9 mouse cellular contexts compared by ENCODE assay signal in genomic region chr11:102140508-102140907, GRCm38 (mm10). TPM values are rescaled to one million over a fixed set of nuclear protein-coding genes. Genes with fewer than 3 reads are reported as not detected.
A peak's percentile ranks its signal among the peaks of the same experiment; 100 is the strongest.
DNase-seq lines count a peak whose midpoint lies in the region; ATAC-seq and TF ChIP-seq lines count a peak whose summit lies in the region.
"Had no signal": no experiment of that assay in that cellular context is flagged by ENCODE, and none has a peak within 500 bp of the region (broad histone marks: within the 10 kb centered on the region; RNA-seq: fewer than 3 reads in every experiment).

No protein-coding gene starts in this region.

- no peak overlapping the region for H3K9ac ChIP-seq in MEL (ENCODE audit: control insufficient read depth, low read depth, low read length, poor library complexity, severe bottlenecking)
- no peak overlapping the region for H3K9ac ChIP-seq in limb, embryonic 11.5 days (ENCODE audit: low read length)
- H3K9ac ChIP-seq: heart, embryonic 15.5 days; neural tube, embryonic 13.5 days had no signal

- H3K4me1 ChIP-seq in MEL (ENCODE audit: control insufficient read depth in 1 of 2, insufficient read depth in 2 of 2, low read length in 2 of 2): peaks cover 2 to 6% of the 10 kb centered on the region in 2 experiments; a peak in 2 of 4 replicates
- H3K4me1 ChIP-seq in limb, embryonic 11.5 days (ENCODE audit: control insufficient read depth, insufficient read depth, low read length): peaks cover 2% of the 10 kb centered on the region; the same call in 1 of the 2 replicates

- H3K27me3 ChIP-seq in MEL (ENCODE audit: control insufficient read depth in 1 of 2, insufficient read depth in 2 of 2, low read length in 2 of 2): no peaks in the 10 kb centered on the region
- H3K27me3 ChIP-seq in limb, embryonic 11.5 days (ENCODE audit: control insufficient read depth, insufficient read depth, low read length): peaks cover 16% of the 10 kb centered on the region

- peak; percentile 45 to 97 (median 79) for TF ChIP-seq CTCF in MEL (IDR thresholded peaks at IDR 0.05 in 2 of 3, conservative IDR thresholded peaks at IDR 0.05 in 1 of 3; ENCODE audit: control insufficient read depth in 1 of 3, insufficient read depth in 1 of 3, low read depth in 2 of 3, low read length in 3 of 3, poor library complexity in 1 of 3, severe bottlenecking in 1 of 3)

- no peak overlapping the region for H3K4me3 ChIP-seq in MEL (ENCODE audit: control insufficient read depth in 1 of 2, insufficient read depth in 1 of 2, low read depth in 2 of 2, low read length in 2 of 2)
- no peak overlapping the region for H3K4me3 ChIP-seq in limb, embryonic 11.5 days (ENCODE audit: low read depth, low read length)
- H3K4me3 ChIP-seq: heart, embryonic 15.5 days; neural tube, embryonic 13.5 days had no signal

- ATAC-seq in limb, embryonic 11.5 days (ENCODE audit: insufficient number of reproducible peaks, low FRiP score, low TSS enrichment, low read depth): no peak

- H3K79me2 ChIP-seq in MEL (ENCODE audit: control insufficient read depth, insufficient read depth, low read length, poor library complexity): no peaks in the 10 kb centered on the region

- H3K9me3 ChIP-seq in MEL (replicated peaks; ENCODE audit: insufficient read depth, low read length): no peaks in the 10 kb centered on the region
- no peaks in the 10 kb centered on the region for H3K9me3 ChIP-seq in limb, embryonic 11.5 days (ENCODE audit: control insufficient read depth, low read length)
- H3K9me3 ChIP-seq: heart, embryonic 15.5 days; neural tube, embryonic 13.5 days had no signal

- WGBS in limb, embryonic 11.5 days: 7% methylated on average over 5 of the region's 5 CpGs

- TF ChIP-seq EP300 in MEL (IDR thresholded peaks at IDR 0.05; ENCODE audit: low read depth in 1 of 2, low read length in 2 of 2): no peak

- no peak overlapping the region for H3K27ac ChIP-seq in MEL (ENCODE audit: control insufficient read depth, low read depth, low read length)
- no peak overlapping the region for H3K27ac ChIP-seq in limb, embryonic 11.5 days (replicated peaks; ENCODE audit: low read depth, low read length)
- H3K27ac ChIP-seq: heart, embryonic 15.5 days; neural tube, embryonic 13.5 days had no signal

- no peak overlapping the region for H3K4me2 ChIP-seq in limb, embryonic 11.5 days (ENCODE audit: low read depth, severe bottlenecking)
- H3K4me2 ChIP-seq: heart, embryonic 15.5 days; neural tube, embryonic 13.5 days had no signal

- no peaks in the 10 kb centered on the region; a peak in 1 of 4 replicates for H3K36me3 ChIP-seq in MEL (ENCODE audit: control insufficient read depth in 1 of 2, insufficient read depth in 2 of 2, low read length in 2 of 2)
- H3K36me3 ChIP-seq in limb, embryonic 11.5 days (ENCODE audit: control insufficient read depth, insufficient read depth, low read length): no peaks in the 10 kb centered on the region
- H3K36me3 ChIP-seq: heart, embryonic 15.5 days; neural tube, embryonic 13.5 days had no signal

- TF ChIP-seq POLR2A in MEL (IDR thresholded peaks at IDR 0.05; ENCODE audit: control insufficient read depth in 1 of 2, insufficient read depth in 1 of 2, low read depth in 1 of 2, low read length in 2 of 2, poor library complexity in 1 of 2): no peak

- peak; percentile 81 for TF ChIP-seq RAD21 in MEL (IDR thresholded peaks at IDR 0.05; ENCODE audit: low read depth, low read length)

- DNase-seq in left cerebral cortex, adult 18-20 months (ENCODE audit: low spot score in 2 of 2): peak; percentile 62 to 69
- no peak for DNase-seq in left cerebral cortex, adult 11 months (ENCODE audit: low spot score)
- peak; percentile 89 for DNase-seq in MEL (ENCODE audit: low read depth, low spot score)
- DNase-seq in brain, adult 2 months (ENCODE audit: low read depth, low spot score): peak; percentile 77
- DNase-seq in gastrocnemius, postnatal 10 days: peak; percentile 57
- peak; percentile 86 for DNase-seq in limb, embryonic 11.5 days (ENCODE audit: low spot score)
- peak; percentile 80 to 82 for DNase-seq in right cerebral cortex, adult 2 months (ENCODE audit: low spot score in 2 of 2)

TF ChIP-seq in MEL, 35 proteins besides CTCF, POLR2A, EP300 and RAD21:
- TF ChIP-seq MEF2A (IDR thresholded peaks at IDR 0.05; ENCODE audit: extremely low read depth, insufficient replicate concordance, low read depth, low read length, poor library complexity, severe bottlenecking) (no peak), ZC3H11A (IDR thresholded peaks at IDR 0.05; ENCODE audit: low read depth, low read length) (peak; percentile 68), POLR2AphosphoS5 (IDR thresholded peaks at IDR 0.05; ENCODE audit: borderline replicate concordance, low read depth, low read length) (no peak), SMC3 (IDR thresholded peaks at IDR 0.05; ENCODE audit: low read depth, low read length) (peak; percentile 82), SIN3A (IDR thresholded peaks at IDR 0.05; ENCODE audit: low read length) (peak; percentile 49; the same call in 1 of the 2 replicates), MXI1 (IDR thresholded peaks at IDR 0.05; ENCODE audit: low read depth, low read length) (0 out of 2 replicates have a peak, but pooled peaks have one; percentile 23), MYC (IDR thresholded peaks at IDR 0.05; ENCODE audit: low read depth, low read length) (peak; percentile 70), NRF1 (IDR thresholded peaks at IDR 0.05; ENCODE audit: insufficient read depth, low read depth, low read length, poor library complexity, severe bottlenecking) (no peak), RCOR1 (IDR thresholded peaks at IDR 0.05; ENCODE audit: low read depth, low read length) (no peak), TBP (IDR thresholded peaks at IDR 0.05; ENCODE audit: low read depth, low read length) (no peak), MAX (IDR thresholded peaks at IDR 0.05; ENCODE audit: low read length) (no peak), MAZ (IDR thresholded peaks at IDR 0.05; ENCODE audit: low read depth, low read length) (0 out of 2 replicates have a peak, but pooled peaks have one; percentile 44), GATA1 (IDR thresholded peaks at IDR 0.05; ENCODE audit: low read depth, low read length) (peak; percentile 38; the same call in 1 of the 2 replicates)

RNA-seq across cellular contexts. Expression of gene Nags, which starts 4.8 kb away (rescaled TPM):
- total RNA-seq in left cerebral cortex, adult 18-20 months (2021): not detected
- 5.4 and 6.6 TPM in 2 replicates for total RNA-seq in MEL (2012; rRNA removed)
- 1 to 10 TPM in 1 of 2 experiments, not detected in 1; 9.7 TPM for polyA plus RNA-seq in MEL (2012; ENCODE audit: insufficient read depth in 1 of 2, insufficient read length in 2 of 2, low read depth in 1 of 2, low replicate concordance in 2 of 2, missing spikeins in 1 of 2)
- total RNA-seq in gastrocnemius, postnatal 10 days (2021): not detected
- 0.08 and 0.13 TPM in 2 replicates for polyA plus RNA-seq in limb, embryonic 11.5 days (2014; fragmentation: Nextera tagmentation; extraction: Ambion mirVana)
- polyA plus RNA-seq: heart, embryonic 15.5 days; neural tube, embryonic 13.5 days had no signal

RNA-seq across cellular contexts. Expression of gene Tmem101, which starts 15.7 kb away (rescaled TPM):
- 10 to 100 TPM; 24.6 to 25.3 TPM for total RNA-seq in left cerebral cortex, adult 18-20 months (2021)
- total RNA-seq in MEL (2012; rRNA removed): 43.9 and 45.1 TPM in 2 replicates
- polyA plus RNA-seq in MEL (2012; ENCODE audit: insufficient read depth in 1 of 2, insufficient read length in 2 of 2, low read depth in 1 of 2, low replicate concordance in 2 of 2, missing spikeins in 1 of 2): 10 to 100 TPM in 1 of 2 experiments, not detected in 1; 30.1 TPM
- 10 to 100 TPM; 13.7 to 15.9 TPM for total RNA-seq in gastrocnemius, postnatal 10 days (2021)
- 39.3 and 41.2 TPM in 2 replicates for polyA plus RNA-seq in limb, embryonic 11.5 days (2014; fragmentation: Nextera tagmentation; extraction: Ambion mirVana)

RNA-seq across cellular contexts. Expression of gene Pyy, which starts 32.9 kb away (rescaled TPM):
- not detected for total RNA-seq in left cerebral cortex, adult 18-20 months (2021)
- total RNA-seq in MEL (2012; rRNA removed): not detected in 2 replicates
- not detected for polyA plus RNA-seq in MEL (2012; ENCODE audit: insufficient read depth in 1 of 2, insufficient read length in 2 of 2, low read depth in 1 of 2, low replicate concordance in 2 of 2, missing spikeins in 1 of 2)
- not detected for total RNA-seq in gastrocnemius, postnatal 10 days (2021)
- not detected in 2 replicates for polyA plus RNA-seq in limb, embryonic 11.5 days (2014; fragmentation: Nextera tagmentation; extraction: Ambion mirVana)
- polyA plus RNA-seq: heart, embryonic 15.5 days; neural tube, embryonic 13.5 days had no signal

RNA-seq across cellular contexts. Expression of gene Ppy, which starts 39.4 kb away (rescaled TPM):
- total RNA-seq in left cerebral cortex, adult 18-20 months (2021): not detected
- total RNA-seq in MEL (2012; rRNA removed): not detected in 2 replicates
- polyA plus RNA-seq in MEL (2012; ENCODE audit: insufficient read depth in 1 of 2, insufficient read length in 2 of 2, low read depth in 1 of 2, low replicate concordance in 2 of 2, missing spikeins in 1 of 2): not detected
- total RNA-seq in gastrocnemius, postnatal 10 days (2021): not detected
- not detected in 2 replicates for polyA plus RNA-seq in limb, embryonic 11.5 days (2014; fragmentation: Nextera tagmentation; extraction: Ambion mirVana)
- polyA plus RNA-seq: heart, embryonic 15.5 days; neural tube, embryonic 13.5 days had no signal

RNA-seq across cellular contexts. Expression of gene Lsm12, which starts 44.6 kb away (rescaled TPM):
- total RNA-seq in left cerebral cortex, adult 18-20 months (2021): 10 to 100 TPM; 55.0 to 64.2 TPM
- 74.2 and 75.0 TPM in 2 replicates for total RNA-seq in MEL (2012; rRNA removed)
- polyA plus RNA-seq in MEL (2012; ENCODE audit: insufficient read depth in 1 of 2, insufficient read length in 2 of 2, low read depth in 1 of 2, low replicate concordance in 2 of 2, missing spikeins in 1 of 2): 100 to 1,000 TPM; 128 to 150 TPM
- 10 to 100 TPM; 83.1 to 84.4 TPM for total RNA-seq in gastrocnemius, postnatal 10 days (2021)
- polyA plus RNA-seq in limb, embryonic 11.5 days (2014; fragmentation: Nextera tagmentation; extraction: Ambion mirVana): 74.5 and 88.5 TPM in 2 replicates
